Mouse (Mus musculus): ENCODE measurements around the gene Slc1a1. TPM values are rescaled to one million over a fixed set of nuclear protein-coding genes. Genes with fewer than 3 reads are reported as not detected.
A peak's percentile ranks its signal among the peaks of the same experiment; 100 is the strongest.

The Slc1a1 gene
- polyA plus RNA-seq, 1 experiment from 2014 or later: 1.2 TPM

GRCm38 (mm10) chr19:28865501-28865900 is 30.7 kb downstream of the Slc1a1 start:
- no peak overlapping the region for H3K27ac ChIP-seq (ENCODE audit: low read depth, low read length)
- H3K9me3 ChIP-seq (ENCODE audit: control insufficient read depth, low read length): no peaks in the 10 kb centered on the region
- no peak overlapping the region for H3K4me3 ChIP-seq (ENCODE audit: low read depth, low read length)
- no peak overlapping the region for H3K4me2 ChIP-seq (replicated peaks; ENCODE audit: low read depth, low read length)
- DNase-seq (ENCODE audit: low spot score) (no peak), ATAC-seq (ENCODE audit: low FRiP score) (no peak)
- no peak overlapping the region for H3K9ac ChIP-seq (ENCODE audit: low read depth, low read length)
- WGBS: 79% methylated on average over 1 of the region's 1 CpGs
- H3K27me3 ChIP-seq (ENCODE audit: control insufficient read depth, insufficient read depth, low read length): no peaks in the 10 kb centered on the region
- no peaks in the 10 kb centered on the region for H3K4me1 ChIP-seq (replicated peaks; ENCODE audit: control insufficient read depth, insufficient read depth, low read length)
- no peaks in the 10 kb centered on the region for H3K36me3 ChIP-seq (ENCODE audit: control insufficient read depth, insufficient read depth, low read length)

- Histone ChIP-seq H3K4me3 (ENCODE audit: low read depth, low read length) (no peak overlapping the region), H3K36me3 (ENCODE audit: control insufficient read depth, insufficient read depth, low read length) (no peaks in the 10 kb centered on the region), H3K9ac (ENCODE audit: low read depth, low read length) (no peak overlapping the region), H3K9me3 (ENCODE audit: control insufficient read depth, low read length) (no peaks in the 10 kb centered on the region), H3K4me2 (replicated peaks; ENCODE audit: low read depth, low read length) (no peak overlapping the region), H3K27me3 (ENCODE audit: control insufficient read depth, insufficient read depth, low read length) (no peaks in the 10 kb centered on the region), H3K4me1 (replicated peaks; ENCODE audit: control insufficient read depth, insufficient read depth, low read length) (no peaks in the 10 kb centered on the region), H3K27ac (ENCODE audit: low read depth, low read length) (no peak overlapping the region)
- WGBS: 92% methylated on average over 6 of the region's 6 CpGs
- ATAC-seq (ENCODE audit: low FRiP score) (no peak), DNase-seq (ENCODE audit: low spot score) (no peak)
These were observed 34.5 kb downstream of the Slc1a1 start for GRCm38 (mm10) chr19:28869251-28869855.

GRCm38 (mm10) chr19:28870351-28870750 is 35.5 kb downstream of the Slc1a1 start:
- no peak for ATAC-seq (ENCODE audit: low FRiP score)
- Histone ChIP-seq H3K27ac (ENCODE audit: low read depth, low read length) (no peak overlapping the region), H3K9me3 (ENCODE audit: control insufficient read depth, low read length) (no peaks in the 10 kb centered on the region), H3K9ac (ENCODE audit: low read depth, low read length) (no peak overlapping the region), H3K4me1 (replicated peaks; ENCODE audit: control insufficient read depth, insufficient read depth, low read length) (no peaks in the 10 kb centered on the region), H3K36me3 (ENCODE audit: control insufficient read depth, insufficient read depth, low read length) (no peaks in the 10 kb centered on the region), H3K4me3 (ENCODE audit: low read depth, low read length) (no peak overlapping the region), H3K27me3 (ENCODE audit: control insufficient read depth, insufficient read depth, low read length) (no peaks in the 10 kb centered on the region), H3K4me2 (replicated peaks; ENCODE audit: low read depth, low read length) (no peak overlapping the region)
- no peak for DNase-seq (ENCODE audit: low spot score)
- 81% methylated on average over 2 of the region's 2 CpGs for WGBS

GRCm38 (mm10) chr19:28879476-28879875 is 44.6 kb downstream of the Slc1a1 start:
- Histone ChIP-seq H3K9me3 (ENCODE audit: control insufficient read depth, low read length) (no peaks in the 10 kb centered on the region), H3K4me3 (ENCODE audit: low read depth, low read length) (no peak overlapping the region), H3K4me1 (replicated peaks; ENCODE audit: control insufficient read depth, insufficient read depth, low read length) (no peaks in the 10 kb centered on the region), H3K36me3 (ENCODE audit: control insufficient read depth, insufficient read depth, low read length) (no peaks in the 10 kb centered on the region), H3K4me2 (replicated peaks; ENCODE audit: low read depth, low read length) (no peak overlapping the region), H3K27ac (ENCODE audit: low read depth, low read length) (no peak overlapping the region), H3K27me3 (ENCODE audit: control insufficient read depth, insufficient read depth, low read length) (no peaks in the 10 kb centered on the region), H3K9ac (ENCODE audit: low read depth, low read length) (no peak overlapping the region)
- DNase-seq (ENCODE audit: low spot score) (no peak), ATAC-seq (ENCODE audit: low FRiP score) (no peak)
- 94% methylated on average over 2 of the region's 2 CpGs for WGBS

GRCm38 (mm10) chr19:28883126-28883525 is 48.3 kb downstream of the Slc1a1 start:
- no peaks in the 10 kb centered on the region for H3K36me3 ChIP-seq (ENCODE audit: control insufficient read depth, insufficient read depth, low read length)
- 57% methylated on average over 1 of the region's 1 CpGs for WGBS
- peak; percentile 58 for DNase-seq (ENCODE audit: low spot score)
- H3K9ac ChIP-seq (ENCODE audit: low read depth, low read length): no peak overlapping the region
- no peaks in the 10 kb centered on the region for H3K4me1 ChIP-seq (replicated peaks; ENCODE audit: control insufficient read depth, insufficient read depth, low read length)
- no peak overlapping the region for H3K4me3 ChIP-seq (ENCODE audit: low read depth, low read length)
- H3K27me3 ChIP-seq (ENCODE audit: control insufficient read depth, insufficient read depth, low read length): no peaks in the 10 kb centered on the region
- no peaks in the 10 kb centered on the region for H3K9me3 ChIP-seq (ENCODE audit: control insufficient read depth, low read length)
- no peak for ATAC-seq (ENCODE audit: low FRiP score)
- no peak overlapping the region for H3K4me2 ChIP-seq (replicated peaks; ENCODE audit: low read depth, low read length)
- no peak overlapping the region for H3K27ac ChIP-seq (ENCODE audit: low read depth, low read length)

GRCm38 (mm10) chr19:28888496-28888895 is 53.6 kb downstream of the Slc1a1 start:
- H3K4me3 ChIP-seq (ENCODE audit: low read depth, low read length): no peak overlapping the region
- DNase-seq (ENCODE audit: low spot score) (no peak), ATAC-seq (ENCODE audit: low FRiP score) (no peak)
- no peaks in the 10 kb centered on the region for H3K9me3 ChIP-seq (ENCODE audit: control insufficient read depth, low read length)
- H3K4me2 ChIP-seq (replicated peaks; ENCODE audit: low read depth, low read length): no peak overlapping the region
- H3K27ac ChIP-seq (ENCODE audit: low read depth, low read length): no peak overlapping the region
- H3K9ac ChIP-seq (ENCODE audit: low read depth, low read length): no peak overlapping the region
- no peaks in the 10 kb centered on the region for H3K36me3 ChIP-seq (ENCODE audit: control insufficient read depth, insufficient read depth, low read length)
- H3K27me3 ChIP-seq (ENCODE audit: control insufficient read depth, insufficient read depth, low read length): no peaks in the 10 kb centered on the region
- WGBS: 81% methylated on average over 1 of the region's 1 CpGs
- H3K4me1 ChIP-seq (replicated peaks; ENCODE audit: control insufficient read depth, insufficient read depth, low read length): no peaks in the 10 kb centered on the region; the same call in 1 of the 2 replicates

GRCm38 (mm10) chr19:28889251-28889650 is 54.4 kb downstream of the Slc1a1 start:
- no peak overlapping the region for H3K4me2 ChIP-seq (replicated peaks; ENCODE audit: low read depth, low read length)
- no peak for DNase-seq (ENCODE audit: low spot score)
- H3K27ac ChIP-seq (ENCODE audit: low read depth, low read length): no peak overlapping the region
- H3K9me3 ChIP-seq (ENCODE audit: control insufficient read depth, low read length): no peaks in the 10 kb centered on the region
- no peaks in the 10 kb centered on the region; the same call in 1 of the 2 replicates for H3K4me1 ChIP-seq (replicated peaks; ENCODE audit: control insufficient read depth, insufficient read depth, low read length)
- WGBS: 69% methylated on average over 3 of the region's 3 CpGs
- H3K4me3 ChIP-seq (ENCODE audit: low read depth, low read length): no peak overlapping the region
- no peaks in the 10 kb centered on the region for H3K36me3 ChIP-seq (ENCODE audit: control insufficient read depth, insufficient read depth, low read length)
- ATAC-seq (ENCODE audit: low FRiP score): no peak
- no peak overlapping the region for H3K9ac ChIP-seq (ENCODE audit: low read depth, low read length)
- no peaks in the 10 kb centered on the region for H3K27me3 ChIP-seq (ENCODE audit: control insufficient read depth, insufficient read depth, low read length)

GRCm38 (mm10) chr19:28891238-28891637 is 56.4 kb downstream of the Slc1a1 start:
- Histone ChIP-seq H3K36me3 (ENCODE audit: control insufficient read depth, insufficient read depth, low read length) (no peaks in the 10 kb centered on the region), H3K9ac (ENCODE audit: low read depth, low read length) (no peak overlapping the region), H3K9me3 (ENCODE audit: control insufficient read depth, low read length) (no peaks in the 10 kb centered on the region), H3K27me3 (ENCODE audit: control insufficient read depth, insufficient read depth, low read length) (no peaks in the 10 kb centered on the region), H3K4me2 (replicated peaks; ENCODE audit: low read depth, low read length) (no peak overlapping the region), H3K27ac (ENCODE audit: low read depth, low read length) (no peak overlapping the region), H3K4me3 (ENCODE audit: low read depth, low read length) (no peak overlapping the region), H3K4me1 (replicated peaks; ENCODE audit: control insufficient read depth, insufficient read depth, low read length) (no peaks in the 10 kb centered on the region; the same call in 1 of the 2 replicates)
- WGBS: 73% methylated on average over 5 of the region's 5 CpGs
- DNase-seq (ENCODE audit: low spot score) (no peak), ATAC-seq (ENCODE audit: low FRiP score) (no peak)

- Histone ChIP-seq H3K27me3 (ENCODE audit: control insufficient read depth, insufficient read depth, low read length) (no peaks in the 10 kb centered on the region), H3K4me2 (replicated peaks; ENCODE audit: low read depth, low read length) (no peak overlapping the region), H3K4me3 (ENCODE audit: low read depth, low read length) (no peak overlapping the region), H3K9ac (ENCODE audit: low read depth, low read length) (no peak overlapping the region), H3K9me3 (ENCODE audit: control insufficient read depth, low read length) (no peaks in the 10 kb centered on the region), H3K27ac (ENCODE audit: low read depth, low read length) (no peak overlapping the region), H3K36me3 (ENCODE audit: control insufficient read depth, insufficient read depth, low read length) (no peaks in the 10 kb centered on the region), H3K4me1 (replicated peaks; ENCODE audit: control insufficient read depth, insufficient read depth, low read length) (no peaks in the 10 kb centered on the region; the same call in 1 of the 2 replicates)
- DNase-seq (ENCODE audit: low spot score) (peak; percentile 9), ATAC-seq (ENCODE audit: low FRiP score) (no peak)
- 74% methylated on average over 1 of the region's 1 CpGs for WGBS
These were observed 57.0 kb downstream of the Slc1a1 start for GRCm38 (mm10) chr19:28891864-28892263.
